Mouse (Mus musculus) fat pad, adult 2 months (tissue): ENCODE data around the gene Me1.

Experiments used
- DNase-seq: peaks from one replicate; pipeline ENCODE4 v3.0.0-alpha.2; 2011; ENCODE audit warnings: low read depth, low spot score; ENCODE audit errors: extremely low read depth

Me1 gene

GRCm38 (mm10) chr9:86660327-86660726 lies 35.4 kb downstream of the Me1 start:
- no peak for DNase-seq

- DNase-seq, result no peak
These were observed 37.4 kb downstream of the Me1 start for GRCm38 (mm10) chr9:86658347-86658746.

- no peak for DNase-seq
These were observed 43.6 kb downstream of the Me1 start for GRCm38 (mm10) chr9:86652194-86652593.

GRCm38 (mm10) chr9:86651254-86651653 lies 44.5 kb downstream of the Me1 start:
- no peak for DNase-seq

- DNase-seq, result no peak
These were observed 44.9 kb downstream of the Me1 start for GRCm38 (mm10) chr9:86650822-86651221.

GRCm38 (mm10) chr9:86647931-86648550 lies 47.7 kb downstream of the Me1 start:
- DNase-seq, result no peak

- DNase-seq, result no peak
These were observed 48.9 kb downstream of the Me1 start for GRCm38 (mm10) chr9:86646807-86647206.

- DNase-seq, result peak; percentile 95
These were observed 52.3 kb downstream of the Me1 start for GRCm38 (mm10) chr9:86643497-86643896.

GRCm38 (mm10) chr9:86638771-86639170 lies 57.0 kb downstream of the Me1 start:
- DNase-seq, result peak; percentile 99

- no peak for DNase-seq
These were observed 64.6 kb downstream of the Me1 start for GRCm38 (mm10) chr9:86631153-86631552.

GRCm38 (mm10) chr9:86630352-86630931 lies 65.3 kb downstream of the Me1 start:
- DNase-seq, result no peak

- DNase-seq, result no peak
These were observed 66.4 kb downstream of the Me1 start for GRCm38 (mm10) chr9:86629379-86629778.

- DNase-seq, result no peak
These were observed 67.8 kb downstream of the Me1 start for GRCm38 (mm10) chr9:86627745-86628496.

GRCm38 (mm10) chr9:86626906-86627305 lies 68.8 kb downstream of the Me1 start:
- no peak for DNase-seq

GRCm38 (mm10) chr9:86624781-86625180 lies 71.0 kb downstream of the Me1 start:
- DNase-seq, result no peak

- no peak for DNase-seq
These were observed 71.7 kb downstream of the Me1 start for GRCm38 (mm10) chr9:86624039-86624438.

- DNase-seq, result no peak
These were observed 73.7 kb downstream of the Me1 start for GRCm38 (mm10) chr9:86622062-86622461.

GRCm38 (mm10) chr9:86619341-86620139 lies 76.2 kb downstream of the Me1 start:
- DNase-seq, result no peak

GRCm38 (mm10) chr9:86617837-86618492 lies 77.8 kb downstream of the Me1 start:
- DNase-seq, result no peak

GRCm38 (mm10) chr9:86615765-86616164 lies 80.0 kb downstream of the Me1 start:
- DNase-seq, result no peak

GRCm38 (mm10) chr9:86612091-86612490 lies 83.7 kb downstream of the Me1 start:
- no peak for DNase-seq
